Mouse (Mus musculus): ENCODE measurements around the gene Ackr3. TPM values are rescaled to one million over a fixed set of nuclear protein-coding genes. Genes with fewer than 3 reads are reported as not detected.

The Ackr3 gene
- polyA plus RNA-seq, 1 experiment from 2014 or later, result 11.1 TPM

DNA sequence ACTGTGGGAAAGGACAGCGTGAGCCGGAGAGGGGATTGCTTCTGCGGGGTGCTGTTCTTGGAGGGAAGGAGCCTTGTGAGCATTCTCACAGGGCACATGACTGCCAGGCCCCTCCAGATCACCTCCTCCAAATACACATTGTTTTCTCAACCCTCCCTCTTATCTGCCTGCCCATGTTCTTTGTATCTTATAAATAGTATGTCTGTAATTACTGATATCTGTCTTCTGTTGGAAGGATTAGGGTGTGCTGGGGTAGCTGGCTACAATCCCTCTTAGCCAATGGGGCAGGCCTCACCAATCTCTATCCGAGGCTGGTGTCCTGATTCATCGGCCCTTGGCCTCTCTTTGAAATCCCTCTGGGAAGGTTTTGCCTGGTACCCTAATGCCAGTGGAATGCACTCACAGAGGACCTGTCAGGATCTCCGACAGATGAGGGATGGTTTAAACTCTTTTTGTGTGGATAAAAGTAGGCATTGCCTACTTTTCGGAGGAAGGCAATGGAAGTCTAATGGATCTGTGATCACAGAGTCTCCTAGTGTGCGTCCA, 38.7 kb downstream of the Ackr3 start:
- ATAC-seq (ENCODE audit: low FRiP score), result no peak
- Histone ChIP-seq H3K27ac (no peak overlapping the region), H3K36me3 (replicated peaks; ENCODE audit: control insufficient read depth, insufficient read depth) (no peaks in the 10 kb centered on the region), H3K4me3 (replicated peaks; ENCODE audit: low read length) (no peak overlapping the region), H3K27me3 (ENCODE audit: control insufficient read depth, insufficient read depth, low read length) (no peaks in the 10 kb centered on the region), H3K4me1 (replicated peaks; ENCODE audit: control insufficient read depth, insufficient read depth, low read length) (no peaks in the 10 kb centered on the region), H3K9ac (no peak overlapping the region), H3K4me2 (replicated peaks) (no peak overlapping the region), H3K9me3 (ENCODE audit: control insufficient read depth, low read length) (no peaks in the 10 kb centered on the region)
- WGBS, result 84% methylated on average over 8 of the region's 8 CpGs
- no peak for DNase-seq (ENCODE audit: low spot score)

DNA sequence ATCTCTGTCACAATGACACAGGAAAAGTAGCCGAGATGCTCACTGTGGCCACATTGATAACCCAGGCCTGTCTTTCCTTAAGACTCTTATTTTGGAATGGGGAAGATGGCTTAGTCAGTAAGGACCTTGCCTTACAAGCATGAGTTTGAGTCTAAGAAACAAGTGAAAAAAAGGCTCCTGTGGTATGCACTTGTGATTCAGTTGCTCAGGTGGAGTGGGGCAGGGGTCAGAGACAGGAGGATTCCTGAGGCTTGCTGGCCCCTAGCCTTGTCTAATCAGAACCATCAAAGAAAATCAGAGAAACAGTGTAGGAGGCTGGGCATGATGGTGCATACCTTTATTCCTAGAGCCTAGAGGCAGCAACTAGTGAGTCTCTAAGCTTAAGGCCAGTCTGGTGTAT, 40.8 kb downstream of the Ackr3 start:
- H3K27me3 ChIP-seq (ENCODE audit: control insufficient read depth, insufficient read depth, low read length), result no peaks in the 10 kb centered on the region
- H3K4me2 ChIP-seq (replicated peaks), result no peak overlapping the region
- 100% methylated on average over 1 of the region's 1 CpGs for WGBS
- no peaks in the 10 kb centered on the region for H3K36me3 ChIP-seq (replicated peaks; ENCODE audit: control insufficient read depth, insufficient read depth)
- H3K4me1 ChIP-seq (replicated peaks; ENCODE audit: control insufficient read depth, insufficient read depth, low read length), result 0 out of 2 replicates have a peak, but pooled peaks cover under 1% of the 10 kb centered on the region
- ATAC-seq (ENCODE audit: low FRiP score) (no peak), DNase-seq (ENCODE audit: low spot score) (no peak)
- no peaks in the 10 kb centered on the region for H3K9me3 ChIP-seq (ENCODE audit: control insufficient read depth, low read length)
- H3K27ac ChIP-seq, result no peak overlapping the region
- no peak overlapping the region for H3K9ac ChIP-seq
- no peak overlapping the region for H3K4me3 ChIP-seq (replicated peaks; ENCODE audit: low read length)

DNA sequence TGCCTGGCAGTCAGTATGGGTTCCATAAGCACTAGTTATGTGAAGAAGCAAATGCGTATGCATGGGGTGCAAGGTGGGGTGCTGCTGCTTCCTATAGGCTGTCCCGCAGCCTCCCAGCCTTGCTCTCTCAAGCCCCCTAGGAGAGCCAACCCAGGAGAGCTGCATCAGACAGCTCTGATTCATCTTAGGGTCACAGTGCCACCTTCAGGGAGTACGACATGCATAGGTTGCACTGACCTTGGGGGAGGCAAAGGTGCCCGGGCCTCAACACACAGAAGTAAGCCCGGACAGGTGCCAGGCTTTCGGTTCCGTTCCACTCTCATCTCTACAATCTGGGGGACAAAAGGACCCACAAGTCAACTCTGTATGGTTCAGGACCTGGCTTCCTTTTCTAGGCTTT, 41.8 kb downstream of the Ackr3 start:
- H3K4me3 ChIP-seq (replicated peaks; ENCODE audit: low read length), result no peak overlapping the region
- H3K36me3 ChIP-seq (replicated peaks; ENCODE audit: control insufficient read depth, insufficient read depth), result no peaks in the 10 kb centered on the region
- H3K4me1 ChIP-seq (replicated peaks; ENCODE audit: control insufficient read depth, insufficient read depth, low read length), result 0 out of 2 replicates have a peak, but pooled peaks cover 4% of the 10 kb centered on the region
- no peak overlapping the region for H3K27ac ChIP-seq
- ATAC-seq (ENCODE audit: low FRiP score) (no peak), DNase-seq (ENCODE audit: low spot score) (no peak)
- no peak overlapping the region for H3K4me2 ChIP-seq (replicated peaks)
- H3K9me3 ChIP-seq (ENCODE audit: control insufficient read depth, low read length), result no peaks in the 10 kb centered on the region
- no peak overlapping the region for H3K9ac ChIP-seq
- 81% methylated on average over 7 of the region's 7 CpGs for WGBS
- no peaks in the 10 kb centered on the region for H3K27me3 ChIP-seq (ENCODE audit: control insufficient read depth, insufficient read depth, low read length)

DNA sequence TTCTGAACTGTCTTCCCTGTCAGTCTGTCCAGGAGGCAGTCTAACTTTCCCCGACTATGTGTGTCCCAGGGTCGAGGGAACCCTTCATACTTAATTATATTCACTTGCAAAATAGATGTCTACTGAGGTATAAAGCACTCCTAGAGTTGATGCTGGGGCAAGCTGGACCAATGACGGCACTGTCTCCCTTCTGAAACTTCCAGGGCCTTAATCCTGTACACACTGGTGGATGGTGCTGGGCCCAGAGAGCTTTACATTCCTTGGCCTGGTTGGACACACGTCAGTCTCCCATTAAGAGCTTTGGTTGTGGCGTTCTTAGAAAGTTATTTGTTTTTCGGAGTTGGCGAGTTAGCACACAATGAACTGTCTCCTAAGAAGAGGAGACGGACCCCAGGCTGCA, 42.3 kb downstream of the Ackr3 start:
- 22% methylated on average over 8 of the region's 8 CpGs for WGBS
- Histone ChIP-seq H3K27ac (no peak overlapping the region), H3K27me3 (ENCODE audit: control insufficient read depth, insufficient read depth, low read length) (no peaks in the 10 kb centered on the region), H3K36me3 (replicated peaks; ENCODE audit: control insufficient read depth, insufficient read depth) (no peaks in the 10 kb centered on the region), H3K4me2 (replicated peaks) (no peak overlapping the region), H3K9ac (no peak overlapping the region), H3K4me1 (replicated peaks; ENCODE audit: control insufficient read depth, insufficient read depth, low read length) (0 out of 2 replicates have a peak, but pooled peaks cover 4% of the 10 kb centered on the region), H3K9me3 (ENCODE audit: control insufficient read depth, low read length) (no peaks in the 10 kb centered on the region), H3K4me3 (replicated peaks; ENCODE audit: low read length) (no peak overlapping the region)
- DNase-seq (ENCODE audit: low spot score) (no peak), ATAC-seq (ENCODE audit: low FRiP score) (no peak)

DNA sequence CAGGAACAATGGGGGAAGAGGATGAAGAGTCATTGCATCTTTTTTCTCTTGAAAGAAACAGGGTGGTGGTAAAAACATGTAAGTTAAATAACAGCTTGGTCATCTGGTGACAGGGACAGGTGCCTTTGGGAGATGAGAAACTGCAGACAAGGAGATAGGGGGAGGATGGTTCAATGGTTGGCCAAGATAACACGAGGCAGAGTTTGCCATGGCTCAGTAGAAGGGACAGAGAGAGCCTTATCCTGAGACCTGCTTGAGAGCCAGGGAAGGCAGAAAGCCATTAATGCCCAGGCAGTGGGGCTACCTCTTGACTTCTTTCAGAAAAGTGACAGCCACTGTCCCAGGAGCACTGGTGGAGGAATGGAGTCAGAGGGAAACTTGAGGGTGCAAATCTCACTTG, 43.0 kb downstream of the Ackr3 start:
- no peak overlapping the region for H3K4me2 ChIP-seq (replicated peaks)
- WGBS, result 56% methylated on average over 1 of the region's 1 CpGs
- H3K9ac ChIP-seq, result no peak overlapping the region
- H3K27ac ChIP-seq, result no peak overlapping the region
- DNase-seq (ENCODE audit: low spot score) (no peak), ATAC-seq (ENCODE audit: low FRiP score) (no peak)
- no peak overlapping the region for H3K4me3 ChIP-seq (replicated peaks; ENCODE audit: low read length)
- H3K4me1 ChIP-seq (replicated peaks; ENCODE audit: control insufficient read depth, insufficient read depth, low read length), result 0 out of 2 replicates have a peak, but pooled peaks cover 4% of the 10 kb centered on the region
- H3K27me3 ChIP-seq (ENCODE audit: control insufficient read depth, insufficient read depth, low read length), result no peaks in the 10 kb centered on the region
- no peaks in the 10 kb centered on the region for H3K9me3 ChIP-seq (ENCODE audit: control insufficient read depth, low read length)
- H3K36me3 ChIP-seq (replicated peaks; ENCODE audit: control insufficient read depth, insufficient read depth), result no peaks in the 10 kb centered on the region

DNA sequence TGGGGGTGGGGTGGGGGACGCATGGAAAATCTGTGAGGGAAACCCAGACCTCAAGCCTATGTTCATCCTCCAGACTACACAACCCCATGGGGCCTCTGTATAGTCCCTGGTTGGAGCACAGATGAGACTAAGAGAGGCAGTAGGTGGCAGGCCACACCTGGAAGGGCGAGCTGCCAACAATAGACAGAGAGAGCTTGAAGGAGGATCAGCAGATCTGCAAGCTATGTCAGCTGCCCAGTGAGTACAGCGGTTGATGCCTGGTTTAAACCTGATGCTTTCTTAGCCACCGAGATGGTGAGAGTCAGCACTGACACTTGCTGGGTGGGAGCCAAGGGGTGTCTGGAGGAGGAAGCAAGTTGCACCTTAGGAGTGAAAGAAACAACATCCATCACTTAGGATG, 43.5 kb downstream of the Ackr3 start:
- no peaks in the 10 kb centered on the region for H3K9me3 ChIP-seq (ENCODE audit: control insufficient read depth, low read length)
- WGBS, result 72% methylated on average over 4 of the region's 4 CpGs
- no peak overlapping the region for H3K4me2 ChIP-seq (replicated peaks)
- DNase-seq (ENCODE audit: low spot score) (no peak), ATAC-seq (ENCODE audit: low FRiP score) (no peak)
- no peaks in the 10 kb centered on the region for H3K27me3 ChIP-seq (ENCODE audit: control insufficient read depth, insufficient read depth, low read length)
- H3K9ac ChIP-seq, result no peak overlapping the region
- H3K4me3 ChIP-seq (replicated peaks; ENCODE audit: low read length), result no peak overlapping the region
- 0 out of 2 replicates have a peak, but pooled peaks cover 4% of the 10 kb centered on the region for H3K4me1 ChIP-seq (replicated peaks; ENCODE audit: control insufficient read depth, insufficient read depth, low read length)
- no peak overlapping the region for H3K27ac ChIP-seq
- no peaks in the 10 kb centered on the region for H3K36me3 ChIP-seq (replicated peaks; ENCODE audit: control insufficient read depth, insufficient read depth)

DNA sequence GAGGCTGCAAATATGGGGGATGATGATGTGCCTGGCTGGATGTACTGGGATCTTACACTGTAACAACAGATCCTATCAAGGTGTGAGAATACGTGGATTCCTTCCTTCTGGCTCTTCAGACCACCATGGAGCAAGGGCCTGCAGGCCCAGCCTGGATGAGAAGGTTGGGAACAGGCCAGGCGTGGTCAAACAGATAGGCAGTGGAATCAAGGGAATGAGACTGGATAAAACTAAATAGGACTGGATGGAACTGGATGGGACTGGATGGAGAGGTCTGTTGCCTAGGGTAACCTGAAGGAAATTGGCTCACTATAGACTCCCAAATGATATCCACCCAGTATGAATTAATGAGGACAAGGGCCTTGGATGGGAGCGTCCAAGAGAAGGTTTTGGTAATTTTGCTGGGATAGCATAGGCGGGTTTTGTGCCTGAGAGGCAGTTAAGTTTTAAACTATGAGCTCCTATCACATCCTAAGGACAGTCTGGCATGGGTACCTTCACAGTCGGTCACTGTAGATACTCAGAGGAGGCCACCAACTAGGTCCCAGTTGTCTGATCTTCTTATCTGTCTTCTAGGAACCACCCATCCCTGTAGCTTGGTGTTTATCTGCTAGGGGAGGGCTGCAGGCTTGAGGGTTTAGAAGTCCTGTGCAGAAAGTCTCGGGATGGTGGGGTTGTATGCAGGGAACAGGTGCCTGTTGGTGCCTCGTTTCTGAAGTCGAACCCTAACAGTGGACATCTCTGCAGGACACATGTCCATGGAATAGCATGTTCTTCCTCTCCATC, 44.2 kb downstream of the Ackr3 start:
- Histone ChIP-seq H3K4me2 (replicated peaks) (no peak overlapping the region), H3K4me1 (replicated peaks; ENCODE audit: control insufficient read depth, insufficient read depth, low read length) (0 out of 2 replicates have a peak, but pooled peaks cover 4% of the 10 kb centered on the region), H3K9ac (no peak overlapping the region), H3K4me3 (replicated peaks; ENCODE audit: low read length) (no peak overlapping the region), H3K27ac (no peak overlapping the region), H3K36me3 (replicated peaks; ENCODE audit: control insufficient read depth, insufficient read depth) (no peaks in the 10 kb centered on the region), H3K9me3 (ENCODE audit: control insufficient read depth, low read length) (no peaks in the 10 kb centered on the region), H3K27me3 (ENCODE audit: control insufficient read depth, insufficient read depth, low read length) (no peaks in the 10 kb centered on the region)
- no peak for DNase-seq (ENCODE audit: low spot score)
- ATAC-seq (ENCODE audit: low FRiP score), result no peak
- 93% methylated on average over 8 of the region's 8 CpGs for WGBS

DNA sequence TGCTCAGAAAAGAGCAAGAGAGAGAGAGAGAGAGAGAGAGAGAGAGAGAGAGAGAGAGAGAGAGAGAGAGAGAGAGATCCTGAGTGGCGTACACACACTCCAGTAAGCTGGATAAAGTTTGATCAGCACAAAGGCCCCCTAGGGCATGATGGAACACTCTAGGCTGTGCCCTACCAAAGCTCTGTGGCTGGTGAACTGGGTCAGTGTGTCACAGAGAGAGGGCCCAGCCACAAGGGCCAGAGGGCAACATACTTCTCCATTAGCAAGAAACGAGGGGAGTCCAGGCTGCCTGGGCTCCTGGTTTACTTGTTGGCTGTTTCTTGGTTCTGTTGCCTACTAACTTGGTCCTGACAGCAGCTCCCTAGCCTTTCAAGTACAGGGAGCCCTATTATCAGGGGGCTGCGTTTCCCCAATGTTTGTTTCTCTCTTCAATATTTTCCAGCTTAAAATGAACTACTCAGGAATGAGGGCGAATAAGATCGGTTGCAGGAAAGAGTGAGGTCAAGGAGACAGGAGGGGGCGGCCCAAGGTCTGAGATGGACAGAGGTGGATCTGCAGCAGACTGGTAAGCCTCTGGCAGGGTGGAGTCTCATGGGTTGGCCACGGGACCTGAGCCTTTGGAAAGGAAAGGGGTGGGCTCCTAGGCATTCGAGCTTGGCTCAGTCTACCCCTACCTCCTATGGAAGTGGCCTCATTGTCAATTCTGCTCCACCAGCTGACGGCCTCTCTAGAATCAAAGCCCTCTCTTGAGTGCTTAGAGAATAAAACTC, 45.4 kb downstream of the Ackr3 start:
- no peak; the same call in 1 of the 2 replicates for ATAC-seq (ENCODE audit: low FRiP score)
- DNase-seq (ENCODE audit: low spot score), result no peak

DNA sequence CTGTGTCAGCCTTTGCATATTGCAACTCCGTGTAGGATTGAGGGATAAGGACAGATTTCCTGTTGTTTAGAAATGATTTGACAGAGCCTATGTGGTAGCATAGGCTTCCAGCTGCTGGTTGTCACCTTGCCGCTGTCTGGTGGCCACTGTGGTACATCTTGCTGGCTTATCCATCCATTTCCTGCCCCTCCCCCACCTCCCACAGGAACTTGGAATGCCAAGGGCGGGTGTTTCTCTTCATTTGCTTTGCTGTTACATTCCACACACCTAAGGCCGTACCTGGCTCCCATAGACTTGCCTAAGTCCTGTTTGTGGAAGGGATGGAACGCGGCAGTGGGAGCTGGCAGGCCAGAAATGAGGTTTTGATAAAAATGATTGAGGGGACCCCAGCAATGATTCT, 46.6 kb downstream of the Ackr3 start:
- 89% methylated on average over 6 of the region's 6 CpGs for WGBS
- H3K4me2 ChIP-seq (replicated peaks), result no peak overlapping the region
- no peak for ATAC-seq (ENCODE audit: low FRiP score)
- no peak overlapping the region for H3K4me3 ChIP-seq (replicated peaks; ENCODE audit: low read length)
- 0 out of 2 replicates have a peak, but pooled peaks cover 4% of the 10 kb centered on the region for H3K4me1 ChIP-seq (replicated peaks; ENCODE audit: control insufficient read depth, insufficient read depth, low read length)
- no peaks in the 10 kb centered on the region for H3K36me3 ChIP-seq (replicated peaks; ENCODE audit: control insufficient read depth, insufficient read depth)
- H3K27ac ChIP-seq, result no peak overlapping the region
- no peaks in the 10 kb centered on the region for H3K9me3 ChIP-seq (ENCODE audit: control insufficient read depth, low read length)
- no peaks in the 10 kb centered on the region for H3K27me3 ChIP-seq (ENCODE audit: control insufficient read depth, insufficient read depth, low read length)
- H3K9ac ChIP-seq, result no peak overlapping the region
- DNase-seq (ENCODE audit: low spot score), result no peak

More for the DNA sequence above, 45.4 kb downstream of the Ackr3 start:
- Histone ChIP-seq H3K4me1 (replicated peaks; ENCODE audit: control insufficient read depth, insufficient read depth, low read length) (0 out of 2 replicates have a peak, but pooled peaks cover 4% of the 10 kb centered on the region), H3K9ac (no peak overlapping the region), H3K4me2 (replicated peaks) (no peak overlapping the region), H3K4me3 (replicated peaks; ENCODE audit: low read length) (no peak overlapping the region), H3K27ac (no peak overlapping the region), H3K27me3 (ENCODE audit: control insufficient read depth, insufficient read depth, low read length) (no peaks in the 10 kb centered on the region), H3K36me3 (replicated peaks; ENCODE audit: control insufficient read depth, insufficient read depth) (no peaks in the 10 kb centered on the region), H3K9me3 (ENCODE audit: control insufficient read depth, low read length) (no peaks in the 10 kb centered on the region)
- 79% methylated on average over 9 of the region's 9 CpGs for WGBS

Measured in hindbrain, embryonic 14.5 days (tissue).